Mouse (Mus musculus) CH12F3 (cell line): Measurements from ENCODE around the gene Arhgap44.

Experiments
- in situ Hi-C: fragments of 300-500 bp; cut with MboI; formaldehyde crosslinking; loops from 2 replicates; pipeline ENCODE4 v1.14.3; 2020; ENCODE audit warnings: low sequenced_read_pairs

The Arhgap44 gene

GRCm38 (mm10) chr11:65162767-65163120 lies at the start of gene Arhgap44:
Gene Arhgap44, minus strand, starts transcription at chr11:65162961.
- in situ Hi-C loops = no loop called here

DNA sequence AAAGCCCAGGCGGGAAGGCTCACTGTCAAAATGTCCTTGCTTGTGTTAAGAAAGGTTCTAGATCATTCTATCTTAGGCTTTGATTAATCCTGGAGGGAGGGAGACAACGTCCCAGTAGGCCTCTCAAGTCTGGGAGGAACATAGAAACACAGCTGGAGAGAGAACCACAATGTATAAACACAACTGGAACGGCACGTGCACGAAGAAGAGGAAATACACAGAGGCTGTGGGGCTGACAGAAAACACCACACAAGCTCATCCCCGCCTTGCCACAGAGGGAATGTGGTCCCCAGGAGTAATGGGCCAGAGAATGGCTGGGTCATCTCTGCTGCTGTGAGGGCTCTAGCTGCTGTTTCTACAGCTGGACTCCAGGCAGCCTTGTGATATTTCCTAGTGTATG lies 48.9 kb upstream of the Arhgap44 start:
- in situ Hi-C loops = no loop called here

DNA sequence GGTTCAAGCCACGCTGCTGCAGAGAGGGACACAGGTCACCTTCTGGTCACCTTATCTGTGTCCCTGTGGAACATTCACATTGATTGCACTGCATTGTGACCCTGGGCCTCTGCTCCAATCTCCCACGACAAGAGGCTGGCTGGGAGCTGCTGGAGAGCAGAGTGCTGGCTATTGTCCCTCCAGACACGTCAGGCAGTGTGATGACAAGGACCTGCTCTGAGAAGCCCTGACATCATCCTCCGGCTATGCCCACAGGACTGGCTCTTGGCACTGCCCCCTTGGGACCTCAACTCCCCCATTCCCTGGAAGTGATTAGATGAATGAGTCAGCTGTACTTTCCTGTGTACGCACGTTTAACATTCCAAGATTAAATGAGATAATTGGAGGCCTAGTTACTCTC lies 46.7 kb upstream of the Arhgap44 start:
- in situ Hi-C loops = no loop called here

DNA sequence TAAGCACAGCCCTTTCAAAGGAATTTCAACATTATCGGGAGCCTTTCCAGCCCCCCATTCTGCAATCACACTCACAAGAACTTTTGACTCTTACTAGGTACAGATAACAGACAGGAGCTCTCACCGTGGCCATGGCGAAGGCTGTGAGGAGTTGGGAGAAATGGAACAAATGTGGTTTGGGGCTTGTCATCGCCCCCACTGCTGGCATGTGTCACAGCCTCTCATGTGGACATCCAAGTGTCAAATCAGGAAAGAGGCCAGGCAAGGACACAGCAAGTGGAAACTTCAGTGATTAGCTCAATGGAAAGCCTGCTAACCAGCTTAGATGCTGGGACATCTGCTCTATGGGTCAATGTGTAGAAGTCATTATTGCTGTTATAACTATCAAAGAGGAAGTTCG lies 42.5 kb upstream of the Arhgap44 start:
- in situ Hi-C loops = no loop called here

DNA sequence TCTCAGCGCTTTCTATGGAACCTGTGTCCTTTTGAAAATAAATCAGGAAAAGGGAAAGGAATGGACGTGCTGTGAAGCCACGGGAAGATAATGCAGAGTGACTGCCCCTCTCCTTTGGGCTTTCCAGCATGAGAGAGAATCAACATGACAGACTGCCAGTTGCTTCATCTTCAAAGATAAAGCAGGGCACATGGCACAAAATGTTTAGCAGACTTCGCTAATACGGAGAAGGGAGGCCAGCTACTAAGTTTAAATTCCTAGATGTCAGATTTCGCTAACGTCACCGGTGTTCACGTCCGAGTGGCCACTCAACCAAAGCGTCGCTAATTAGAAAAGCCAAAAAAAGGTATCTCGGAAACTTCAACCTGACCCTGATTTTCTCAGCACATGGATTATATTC lies 41.9 kb upstream of the Arhgap44 start:
- in situ Hi-C loops = no loop called here

DNA sequence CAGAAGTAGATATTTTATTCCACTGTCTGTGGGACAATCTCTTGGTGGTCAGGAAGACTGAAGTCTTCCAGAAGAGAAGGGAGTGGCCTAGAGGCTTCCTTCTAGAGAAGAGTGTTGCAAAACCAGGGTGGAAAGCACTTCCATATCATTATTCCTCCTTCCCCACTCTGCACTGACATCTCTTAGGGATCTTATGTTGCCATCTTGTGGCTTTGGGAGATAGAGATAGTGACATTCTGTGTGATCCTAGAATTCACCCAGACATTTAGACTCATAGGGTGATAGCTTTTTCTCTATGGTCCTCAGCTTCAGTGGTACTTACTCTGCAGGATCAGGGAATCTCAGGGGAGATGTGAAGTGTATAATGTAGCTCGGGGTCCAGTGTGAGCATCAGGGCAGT lies 40.3 kb upstream of the Arhgap44 start:
- in situ Hi-C loops = no loop called here

- in situ Hi-C loops = no loop called here
These were observed 39.5 kb upstream of the Arhgap44 start for GRCm38 (mm10) chr11:65202236-65202635.

- in situ Hi-C loops = no loop called here
These were observed 35.3 kb upstream of the Arhgap44 start for GRCm38 (mm10) chr11:65198026-65198425.

DNA sequence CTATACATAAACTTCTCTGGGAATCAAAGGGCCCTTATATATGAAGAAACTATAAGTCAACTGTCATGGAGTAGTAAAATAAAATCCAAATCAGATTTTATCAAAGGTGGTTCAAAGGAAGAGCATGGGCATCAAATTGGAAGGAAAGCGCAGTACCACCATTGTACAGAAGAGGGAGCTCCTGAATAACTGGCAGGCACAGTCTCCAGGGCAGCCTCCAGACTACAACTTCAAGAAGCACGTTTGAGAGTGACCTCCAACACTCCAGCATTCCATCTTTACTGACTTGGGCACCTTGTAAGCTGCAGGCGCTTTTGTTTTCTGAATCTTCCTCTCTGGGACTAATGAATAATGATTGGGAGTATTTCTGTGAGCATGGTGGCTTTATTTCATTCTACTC lies 34.5 kb upstream of the Arhgap44 start:
- in situ Hi-C loops = no loop called here

DNA sequence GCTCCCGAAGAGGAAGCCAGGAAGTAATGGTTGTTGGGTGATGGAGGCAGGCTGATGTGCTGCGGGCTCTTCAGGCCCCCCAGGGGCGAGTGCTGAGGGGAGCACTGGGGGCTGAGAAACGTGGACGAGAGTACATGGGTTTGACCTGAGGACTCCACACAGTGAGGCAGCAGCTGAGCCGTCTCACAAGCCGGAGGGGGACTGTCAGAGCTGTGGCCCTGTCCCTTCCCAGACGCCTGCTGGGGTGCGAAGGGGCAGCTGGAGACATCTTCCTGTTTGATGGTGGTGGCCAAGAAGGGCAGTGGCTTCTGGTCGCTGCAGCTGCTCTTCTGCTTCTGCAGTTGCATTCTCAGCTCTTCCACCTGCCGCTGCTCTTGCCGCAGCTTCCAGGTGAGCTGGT lies 24.2 kb upstream of the Arhgap44 start:
- in situ Hi-C loops = no loop called here

GRCm38 (mm10) chr11:65185114-65185513 lies 22.4 kb upstream of the Arhgap44 start:
- in situ Hi-C loops = no loop called here

DNA sequence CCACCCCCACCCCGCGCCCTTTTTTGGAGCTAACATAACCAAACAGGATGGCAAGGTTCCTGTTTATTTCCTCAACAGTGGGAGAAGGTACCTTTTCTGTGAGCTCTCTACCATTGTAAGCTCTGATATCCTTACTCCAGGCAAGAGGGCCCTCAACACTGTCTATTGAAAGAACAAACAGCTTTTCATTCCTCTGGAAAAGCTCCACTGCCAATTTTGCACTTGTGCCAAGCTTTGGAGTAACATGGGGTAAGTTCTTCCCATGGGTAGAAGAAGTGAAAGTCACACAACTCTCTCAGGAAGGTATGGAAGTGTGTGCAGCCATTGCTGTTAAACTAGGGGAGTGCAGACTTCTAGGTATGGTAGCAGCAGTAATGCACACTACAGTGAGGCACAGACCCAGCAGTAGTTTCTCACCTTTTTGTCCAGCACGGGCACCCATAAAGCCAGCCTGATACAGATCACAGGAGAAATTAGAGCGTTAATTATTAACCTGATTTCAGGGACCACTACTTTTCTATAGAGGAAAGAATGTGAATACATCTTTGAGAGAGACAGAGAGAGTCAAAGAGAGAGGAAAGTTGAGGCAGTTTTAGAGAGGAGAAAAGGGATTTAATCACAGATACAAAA lies 7.5 kb upstream of the Arhgap44 start:
- in situ Hi-C loops = no loop called here

DNA sequence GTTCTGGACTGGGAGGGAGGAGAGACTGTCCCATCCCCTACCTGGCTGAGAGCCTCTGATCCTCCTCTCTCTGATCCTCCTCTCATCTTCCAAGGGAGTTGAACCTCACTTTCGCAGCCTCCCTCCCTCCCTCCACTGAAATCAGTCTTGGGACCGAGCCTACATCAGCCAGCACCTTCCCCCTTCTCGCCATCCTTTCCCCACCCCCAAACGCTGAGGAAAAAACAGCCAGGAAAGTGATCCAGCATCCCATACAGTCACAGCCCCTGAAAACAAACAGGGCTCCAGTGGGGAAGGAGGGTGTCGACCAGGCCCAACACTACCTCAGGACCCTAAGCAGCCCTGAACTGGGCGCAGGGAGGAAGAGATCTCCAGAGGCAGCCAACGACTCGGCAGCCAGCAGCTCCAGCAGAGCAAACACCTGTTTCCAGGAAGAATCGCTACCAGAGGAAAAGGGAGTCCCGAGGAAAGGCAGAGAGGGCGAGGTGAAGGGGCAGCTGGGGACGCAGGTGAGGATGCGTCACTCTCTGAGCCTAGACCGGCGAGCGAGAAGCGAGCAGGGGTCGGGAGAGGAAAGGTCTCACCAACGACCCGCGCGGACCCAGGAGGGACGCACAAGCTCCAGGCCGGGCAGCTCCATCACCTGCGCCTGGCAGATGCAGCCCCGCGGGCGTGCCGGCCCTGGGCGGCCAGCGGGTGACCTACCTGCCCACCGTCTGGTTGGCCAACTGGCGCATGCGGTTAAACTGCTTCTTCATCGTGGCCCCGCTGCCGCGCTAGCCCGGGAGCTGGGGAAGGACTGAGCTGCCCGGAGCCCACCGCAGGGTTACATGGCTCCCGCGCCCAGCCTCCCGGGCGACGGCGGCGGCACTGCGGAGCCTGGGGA lies 637 bp downstream of the Arhgap44 start:
- in situ Hi-C loops = no loop called here

DNA sequence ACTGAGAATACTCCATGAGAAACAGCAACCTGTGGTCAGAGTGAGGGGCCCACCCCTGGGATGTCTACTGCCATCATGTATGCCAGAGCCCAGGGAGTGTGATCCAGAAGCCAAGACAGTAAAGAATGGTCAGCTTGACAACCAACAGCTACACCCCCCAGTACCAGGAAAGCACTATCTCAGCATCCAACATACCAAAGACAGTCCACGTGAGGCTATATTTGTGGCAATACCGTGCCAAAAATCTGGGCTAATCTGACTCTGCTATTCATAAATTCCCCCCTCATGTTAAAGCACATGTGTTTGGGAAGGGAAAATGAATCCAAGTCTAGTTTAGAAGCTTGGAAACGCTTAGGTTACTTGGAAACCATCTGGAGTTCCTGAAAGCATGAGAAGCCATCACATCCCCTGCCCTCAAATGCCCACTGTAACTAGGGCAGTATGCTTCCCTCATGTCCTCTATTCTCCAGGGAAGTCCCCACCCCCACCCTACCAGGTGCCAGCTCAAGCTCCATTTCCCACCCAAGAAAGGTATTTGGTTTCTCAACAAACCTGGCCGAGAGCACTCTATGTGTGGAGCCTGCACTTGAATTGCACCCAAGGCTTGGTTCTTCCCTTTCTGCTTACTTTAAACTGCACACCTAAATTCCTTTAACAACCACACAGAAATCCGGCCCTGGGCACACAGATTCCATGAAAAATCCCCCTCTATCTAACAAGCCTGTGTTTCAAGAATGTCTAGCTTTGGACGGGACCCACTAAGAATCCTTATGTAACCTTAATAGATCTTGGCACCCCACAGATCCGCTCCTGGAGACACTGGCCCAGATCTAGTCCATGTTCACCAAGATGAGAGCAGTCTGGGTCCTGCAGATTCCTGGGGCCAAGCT lies 1.5 kb downstream of the Arhgap44 start:
- in situ Hi-C loops = no loop called here

- in situ Hi-C loops = no loop called here
These were observed 3.0 kb downstream of the Arhgap44 start, which contains the start of gene 1700086D15Rik for GRCm38 (mm10) chr11:65159791-65160190. Gene 1700086D15Rik, minus strand, starts transcription at chr11:65159891.

DNA sequence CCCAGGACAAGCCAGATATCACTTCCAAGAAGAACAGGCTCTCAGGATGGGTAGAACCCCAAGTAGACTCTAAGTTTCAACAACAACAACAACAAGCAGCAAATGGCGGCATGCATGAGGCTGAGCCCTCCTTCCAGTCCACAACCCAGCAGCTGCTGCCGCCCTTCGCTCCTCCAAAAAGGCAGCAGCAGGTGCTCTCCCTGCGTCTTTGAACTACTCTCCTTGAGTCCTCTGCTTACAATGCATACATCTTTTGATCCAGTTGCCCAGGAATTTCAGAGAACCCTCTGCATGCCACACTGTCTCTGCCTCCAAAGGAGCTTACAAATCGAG lies 4.1 kb downstream of the Arhgap44 start:
- in situ Hi-C loops = no loop called here

- in situ Hi-C loops = no loop called here
These were observed 4.6 kb downstream of the Arhgap44 start for GRCm38 (mm10) chr11:65157966-65158657.

- in situ Hi-C loops = no loop called here
These were observed 9.8 kb downstream of the Arhgap44 start for GRCm38 (mm10) chr11:65153006-65153405.

GRCm38 (mm10) chr11:65148441-65148840 lies 14.3 kb downstream of the Arhgap44 start:
- in situ Hi-C loops = no loop called here

- in situ Hi-C loops = no loop called here
These were observed 19.8 kb downstream of the Arhgap44 start for GRCm38 (mm10) chr11:65142838-65143417.

DNA sequence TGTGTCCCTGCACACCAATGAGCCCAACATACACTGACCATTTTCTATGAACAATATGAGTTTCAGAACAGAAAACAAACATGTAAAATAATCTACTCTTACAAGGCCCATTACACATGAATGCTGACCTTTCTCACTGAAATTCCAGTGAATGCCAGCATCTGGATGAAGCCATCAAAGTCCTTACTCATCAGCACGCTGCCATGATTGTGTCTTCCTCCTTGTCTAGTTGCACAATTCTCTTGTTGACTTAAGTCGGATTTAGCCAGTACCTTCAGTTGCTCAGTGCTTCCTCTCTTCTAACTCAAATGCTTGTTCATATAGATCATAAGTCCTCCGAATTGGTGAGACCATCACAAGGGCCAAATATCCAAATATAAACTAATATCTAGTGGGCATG lies 23.7 kb downstream of the Arhgap44 start:
- in situ Hi-C loops = no loop called here
